ENCODE assay signal across 8 mouse cellular contexts in the genomic region with DNA sequence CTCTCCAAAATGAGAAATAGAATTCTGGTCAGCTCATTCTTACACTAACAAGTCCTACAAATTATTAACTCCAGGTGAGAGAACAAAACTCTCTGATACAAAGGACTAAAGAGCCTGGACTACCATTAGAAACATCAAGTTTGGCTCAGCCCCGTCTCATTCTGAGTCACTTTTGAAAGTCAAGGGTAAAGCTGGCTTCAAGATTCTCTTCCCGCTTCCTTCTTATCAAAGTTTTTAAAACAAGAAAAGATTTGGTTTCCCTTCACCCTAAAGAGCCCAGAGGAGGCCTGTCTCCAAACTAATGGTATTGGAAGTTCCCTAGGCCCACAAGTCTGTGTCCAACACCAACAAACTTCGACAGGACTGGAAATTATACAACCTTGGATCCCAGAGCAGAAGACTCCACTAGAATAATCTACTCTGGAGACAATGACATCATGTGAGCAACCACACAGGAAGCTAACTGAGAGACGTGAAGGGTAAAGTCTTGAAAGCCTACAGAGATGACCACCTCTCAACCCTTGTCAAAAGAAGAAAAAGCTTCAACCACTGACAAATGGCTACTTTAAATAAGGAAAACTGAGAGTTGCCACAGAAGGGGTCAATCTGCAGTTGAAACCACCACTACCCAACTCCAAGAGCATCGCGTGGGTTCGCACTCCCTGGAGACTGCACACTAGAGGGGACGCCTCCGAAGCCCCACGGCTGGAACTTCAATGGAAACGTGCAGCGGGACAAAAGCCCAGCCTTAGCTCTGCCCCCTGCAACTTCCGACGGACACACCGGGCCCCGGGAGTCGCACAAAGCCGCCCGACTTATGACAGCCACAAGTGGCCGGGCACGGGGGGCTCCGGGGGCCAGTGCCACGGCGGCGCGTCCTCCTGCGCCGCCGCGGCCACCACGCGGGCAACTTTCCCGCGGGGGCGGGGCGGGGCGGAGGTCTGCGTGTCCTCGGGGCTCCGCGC. TPM values are rescaled to one million over a fixed set of nuclear protein-coding genes. Genes with fewer than 3 reads are reported as not detected.
A peak's percentile ranks its signal among the peaks of the same experiment; 100 is the strongest.
DNase-seq lines count a peak whose midpoint lies in the region; ATAC-seq lines count a peak whose summit lies in the region.

No protein-coding gene starts in this region.

- no peaks in the 10 kb centered on the region for H3K9me3 ChIP-seq in embryonic facial prominence, embryonic 15.5 days (replicated peaks)
- 0 out of 2 replicates have a peak, but pooled peaks cover 5% of the 10 kb centered on the region for H3K9me3 ChIP-seq in neural tube, embryonic 12.5 days

- WGBS in embryonic facial prominence, embryonic 15.5 days = 20% methylated on average over 41 of the region's 41 CpGs
- WGBS in neural tube, embryonic 12.5 days = 16% methylated on average over 41 of the region's 41 CpGs

- peaks cover 29% of the 10 kb centered on the region for H3K36me3 ChIP-seq in embryonic facial prominence, embryonic 15.5 days
- 0 out of 2 replicates have a peak, but pooled peaks cover 5% of the 10 kb centered on the region for H3K36me3 ChIP-seq in neural tube, embryonic 12.5 days

- H3K4me3 ChIP-seq in embryonic facial prominence, embryonic 15.5 days (replicated peaks) = peak overlapping the region; percentile 69
- H3K4me3 ChIP-seq in neural tube, embryonic 12.5 days = peak overlapping the region; percentile 84

- ATAC-seq in cerebellum, adult (ENCODE audit: insufficient number of reproducible peaks, low FRiP score, low TSS enrichment) = peak; percentile 15; the same call in 1 of the 2 replicates
- ATAC-seq in embryonic facial prominence, embryonic 15.5 days (ENCODE audit: insufficient number of reproducible peaks, low FRiP score, low TSS enrichment, low read depth) = no peak
- ATAC-seq in neural tube, embryonic 12.5 days (ENCODE audit: low FRiP score, low read depth) = no peak; the same call in 1 of the 2 replicates

- peak overlapping the region; percentile 55 for H3K4me2 ChIP-seq in embryonic facial prominence, embryonic 15.5 days (replicated peaks)
- H3K4me2 ChIP-seq in neural tube, embryonic 12.5 days (replicated peaks) = peak overlapping the region; percentile 80

- H3K4me1 ChIP-seq in embryonic facial prominence, embryonic 15.5 days = peaks cover 32% of the 10 kb centered on the region
- peaks cover 21% of the 10 kb centered on the region for H3K4me1 ChIP-seq in neural tube, embryonic 12.5 days

- H3K9ac ChIP-seq in embryonic facial prominence, embryonic 15.5 days = peak overlapping the region; percentile 68
- H3K9ac ChIP-seq in neural tube, embryonic 12.5 days = peak overlapping the region; percentile 86

- no peak for DNase-seq in cerebellum, postnatal 25 days
- peak; percentile 27 for DNase-seq in A20 (ENCODE audit: low read depth, low spot score)
- DNase-seq in kidney, postnatal 4 days = peak; percentile 31 to 49
- no peak for DNase-seq in urinary bladder, adult 18-20 months (ENCODE audit: low spot score in 2 of 2)
- no peak for DNase-seq in layer of hippocampus, adult 9-10 months (ENCODE audit: low spot score)

- H3K27me3 ChIP-seq in embryonic facial prominence, embryonic 15.5 days = no peaks in the 10 kb centered on the region
- H3K27me3 ChIP-seq in neural tube, embryonic 12.5 days (replicated peaks) = no peaks in the 10 kb centered on the region

- peak overlapping the region; percentile 88 for H3K27ac ChIP-seq in embryonic facial prominence, embryonic 15.5 days (replicated peaks)
- H3K27ac ChIP-seq in neural tube, embryonic 12.5 days = peak overlapping the region; percentile 26; the same call in 1 of the 2 replicates

RNA-seq across cellular contexts. Expression of a gene that starts 0.8 kb away (rescaled TPM):
- 39.8 and 44.2 TPM in 2 replicates for polyA plus RNA-seq in embryonic facial prominence, embryonic 15.5 days (2015; fragmentation: Nextera tagmentation; extraction: Ambion mirVana)
- polyA plus RNA-seq in neural tube, embryonic 12.5 days (2016; fragmentation: Nextera tagmentation; extraction: Ambion mirVana) = 21.6 and 21.7 TPM in 2 replicates

Comparison
In these comparisons a context has a peak if more than half of its experiments do, and no peak if none do; other contexts are left out.
1. DNase-seq: peak in A20 (single experiment) and kidney, postnatal 4 days (2 of 2); none in cerebellum, postnatal 25 days (0 of 2), urinary bladder, adult 18-20 months (0 of 2) and layer of hippocampus, adult 9-10 months (single experiment).